Mouse (Mus musculus) limb, embryonic 15.5 days (tissue): ENCODE data around the gene Fbxw16. TPM values are rescaled to one million over a fixed set of nuclear protein-coding genes. Genes with fewer than 3 reads are reported as not detected.
"Not testable (repeated sequence)": the region's sequence is repeated elsewhere in the genome, so short reads cannot be mapped to it uniquely, and the experiment has no call there.

Source experiments
- ATAC-seq: fragments of 200-750 bp; cut with Nextera tagmentation; 2 replicates; pipeline ENCODE4 v1.8.0; 2017; ENCODE audit warnings: low read depth, moderate TSS enrichment; ENCODE audit not compliant: insufficient number of reproducible peaks, low FRiP score, low TSS enrichment
- H3K27ac ChIP-seq: fragments of 300-500 bp; sonication (generic); 2 replicates; pipeline ENCODE4 v1.5.1; 2015; ENCODE audit warnings: moderate library complexity, mild to moderate bottlenecking, inconsistent platforms
- H3K27me3 ChIP-seq: fragments of 300-500 bp; sonication (generic); 2 replicates; pipeline ENCODE4 v1.6.1; 2015; ENCODE audit warnings: inconsistent platforms
- H3K36me3 ChIP-seq: fragments of 300-500 bp; sonication (generic); 2 replicates; pipeline ENCODE4 v1.6.1; 2015; ENCODE audit warnings: inconsistent platforms
- H3K4me1 ChIP-seq: fragments of 300-500 bp; sonication (generic); 2 replicates; pipeline ENCODE4 v1.6.1; 2015; ENCODE audit warnings: inconsistent platforms
- H3K4me2 ChIP-seq: fragments of 300-500 bp; sonication (generic); 2 replicates; pipeline ENCODE4 v1.6.1; 2015; ENCODE audit warnings: mild to moderate bottlenecking, inconsistent platforms
- H3K4me3 ChIP-seq: fragments of 300-500 bp; sonication (generic); 2 replicates; pipeline ENCODE4 v1.5.1; 2015; ENCODE audit warnings: mild to moderate bottlenecking, inconsistent platforms
- H3K9ac ChIP-seq: fragments of 300-500 bp; sonication (generic); 2 replicates; pipeline ENCODE4 v1.6.1; 2015; ENCODE audit warnings: inconsistent platforms
- H3K9me3 ChIP-seq: fragments of 300-500 bp; sonication (generic); 2 replicates; pipeline ENCODE4 v1.6.1; 2016; ENCODE audit warnings: inconsistent platforms
- WGBS: fragments of 180-500 bp; shearing (Covaris S2); methylation state at CpG from one replicate; pipeline ENCODE4 v1.1.7; 2015; 5-methylcytosine and 5-hydroxymethylcytosine counted together
- polyA plus RNA-seq: library from polyadenylated mRNA; unstranded; fragments of >200 nt; fragmentation: Nextera tagmentation; extraction: Ambion mirVana; gene quantifications from 2 replicates; pipeline ENCODE4 v1.2.1, GENCODE M21; 2015

The Fbxw16 gene
- polyA plus RNA-seq: not detected in 2 replicates

GRCm38 (mm10) chr9:109449040-109449439 is at the start of gene Fbxw16:
Gene Fbxw16, minus strand, starts transcription at chr9:109449140.
- H3K9me3 ChIP-seq: no peaks in the 10 kb centered on the region
- H3K4me1 ChIP-seq: no peaks in the 10 kb centered on the region
- H3K36me3 ChIP-seq: no peaks in the 10 kb centered on the region
- no peak within 1 kb of the TSS for H3K27ac ChIP-seq
- ATAC-seq: no peak
- H3K27me3 ChIP-seq: no peaks in the 10 kb centered on the region
- H3K9ac ChIP-seq: no peak within 1 kb of the TSS
- H3K4me3 ChIP-seq: no peak within 1 kb of the TSS
- no peak within 1 kb of the TSS for H3K4me2 ChIP-seq

GRCm38 (mm10) chr9:109495775-109496174 is 46.8 kb upstream of the Fbxw16 start, which contains the start of gene Fbxw19:
Gene Fbxw19, minus strand, starts transcription at chr9:109495875.
- WGBS: 73% methylated on average over 1 of the region's 1 CpGs
- not testable (repeated sequence) for ATAC-seq, H3K27me3 ChIP-seq

GRCm38 (mm10) chr9:109432956-109433355 is 16.0 kb downstream of the Fbxw16 start:
- 89% methylated on average over 1 of the region's 1 CpGs for WGBS
- Histone ChIP-seq H3K9me3 (no peaks in the 10 kb centered on the region), H3K4me1 (no peaks in the 10 kb centered on the region), H3K27me3 (no peaks in the 10 kb centered on the region), H3K27ac (no peak overlapping the region), H3K9ac (no peak overlapping the region), H3K4me2 (no peak overlapping the region), H3K36me3 (no peaks in the 10 kb centered on the region), H3K4me3 (no peak overlapping the region)
- ATAC-seq: no peak

More at GRCm38 (mm10) chr9:109495775-109496174, 46.8 kb upstream of the Fbxw16 start, which contains the start of gene Fbxw19:
- H3K36me3 ChIP-seq, H3K4me3 ChIP-seq, H3K4me2 ChIP-seq, H3K27ac ChIP-seq, H3K4me1 ChIP-seq, H3K9me3 ChIP-seq, H3K9ac ChIP-seq: not testable (repeated sequence)

- not testable (repeated sequence) for H3K36me3 ChIP-seq
These were observed 44.7 kb downstream of the Fbxw16 start, which contains the start of gene Fbxw22 for GRCm38 (mm10) chr9:109404196-109404595. Gene Fbxw22, minus strand, starts transcription at chr9:109404296.

More at GRCm38 (mm10) chr9:109404196-109404595, 44.7 kb downstream of the Fbxw16 start, which contains the start of gene Fbxw22:
- H3K27ac ChIP-seq, ATAC-seq, H3K9me3 ChIP-seq, H3K4me1 ChIP-seq, H3K27me3 ChIP-seq, H3K4me2 ChIP-seq, H3K9ac ChIP-seq, H3K4me3 ChIP-seq: not testable (repeated sequence)
- WGBS: 70% methylated on average over 4 of the region's 4 CpGs

Other genes starting within 250 kb of the Fbxw16 start
- gene Fbxw20, start 214.4 kb downstream of the Fbxw16 start, polyA plus RNA-seq: not detected in 2 replicates
- not detected in 2 replicates for gene Fbxw14, start 161.5 kb downstream of the Fbxw16 start, polyA plus RNA-seq
- gene Fbxw28, start 109.5 kb downstream of the Fbxw16 start, polyA plus RNA-seq: not detected in 2 replicates
- not detected in 2 replicates for gene Fbxw22, start 44.8 kb downstream of the Fbxw16 start, polyA plus RNA-seq
- gene Fbxw19, start 46.7 kb upstream of the Fbxw16 start, polyA plus RNA-seq: not detected in 2 replicates
- gene Fbxw15, start 119.1 kb upstream of the Fbxw16 start, polyA plus RNA-seq: not detected in 2 replicates
- not detected in 2 replicates for gene Fbxw24, start 176.9 kb upstream of the Fbxw16 start, polyA plus RNA-seq
- not detected in 2 replicates for gene Fbxw25, start 215.5 kb upstream of the Fbxw16 start, polyA plus RNA-seq